Mouse (Mus musculus) liver, embryonic 14.5 days (tissue): ENCODE data around the gene Spef1. TPM values are rescaled to one million over a fixed set of nuclear protein-coding genes. Genes with fewer than 3 reads are reported as not detected.

Experiments used
- ATAC-seq: fragments of 200-750 bp; cut with Nextera tagmentation; 2 replicates; pipeline ENCODE4 v1.8.0; 2017; ENCODE audit warnings: moderate number of reproducible peaks, mild to moderate bottlenecking, moderate library complexity; ENCODE audit not compliant: insufficient read depth
- DNase-seq, 3 experiments: peaks; one replicate each; pipeline ENCODE4 v3.0.0-alpha.2; 2012 to 2013; ENCODE audit warnings: low read depth in 3 of 3, low spot score in 3 of 3
- H3K27ac ChIP-seq: fragments of 300-500 bp; sonication (generic); 2 replicates; pipeline ENCODE4 v1.5.1; 2014; ENCODE audit warnings: moderate library complexity, mild to moderate bottlenecking, control low read depth, inconsistent platforms
- H3K27me3 ChIP-seq: fragments of 300-500 bp; sonication (generic); 2 replicates; pipeline ENCODE4 v1.6.1; 2014; ENCODE audit warnings: mild to moderate bottlenecking, low read length, moderate library complexity; ENCODE audit not compliant: control insufficient read depth, insufficient read depth
- H3K36me3 ChIP-seq: fragments of 300-500 bp; sonication (generic); replicated peaks from 2 replicates; pipeline ENCODE4 v1.6.1; 2014; ENCODE audit warnings: low read depth; ENCODE audit not compliant: control insufficient read depth, insufficient read depth
- H3K4me1 ChIP-seq, 2 experiments: fragments of 200-500 bp in 1 of 2; fragments of 300-500 bp in 1 of 2; sonication (generic) in 1 of 2; replicated peaks; 2 replicates each; pipeline ENCODE4 v1.6.1; 2012 to 2014; ENCODE audit warnings: antibody characterized with exemption in 1 of 2, inconsistent platforms in 1 of 2, low read length in 1 of 2; ENCODE audit not compliant: control insufficient read depth in 2 of 2, insufficient read depth in 2 of 2
- H3K4me2 ChIP-seq: fragments of 300-500 bp; sonication (generic); 2 replicates; pipeline ENCODE4 v1.6.1; 2014; ENCODE audit warnings: low read depth, mild to moderate bottlenecking, control low read depth, moderate library complexity
- H3K4me3 ChIP-seq, 2 experiments: fragments of 200-500 bp in 1 of 2; fragments of 300-500 bp in 1 of 2; sonication (generic) in 1 of 2; 2 replicates each; pipeline ENCODE4 v1.5.1; 2012 to 2014; ENCODE audit warnings: low read depth in 2 of 2, low read length in 2 of 2, mild to moderate bottlenecking in 2 of 2, control low read depth in 1 of 2, inconsistent platforms in 1 of 2, moderate library complexity in 1 of 2; ENCODE audit not compliant: insufficient read depth in 1 of 2
- H3K9ac ChIP-seq: fragments of 300-500 bp; sonication (generic); replicated peaks from 2 replicates; pipeline ENCODE4 v1.6.1; 2014; ENCODE audit warnings: mild to moderate bottlenecking, control low read depth, moderate library complexity
- H3K9me3 ChIP-seq: fragments of 300-500 bp; sonication (generic); 2 replicates; pipeline ENCODE4 v1.6.1; 2016; ENCODE audit warnings: low read length, mixed read lengths; ENCODE audit not compliant: control insufficient read depth
- CTCF ChIP-seq: IDR thresholded peaks from 2 replicates; pipeline ENCODE4 v1.5.1; 2016; ENCODE audit warnings: antibody characterized with exemption, low read depth, control low read depth
- EP300 ChIP-seq: IDR thresholded peaks from 2 replicates; pipeline ENCODE4 v1.6.1; 2016; ENCODE audit warnings: antibody characterized with exemption, low read depth
- WGBS: fragments of 180-500 bp; shearing (Covaris S2); extraction: QIAGEN DNeasy Blood & Tissue Kit; methylation state at CpG from one replicate; pipeline ENCODE4 v1.1.7; 2014; ENCODE audit not compliant: insufficient replicate concordance; 5-methylcytosine and 5-hydroxymethylcytosine counted together
- polyA plus RNA-seq, 2 experiments: library from polyadenylated mRNA; depleted of rRNA in 1 of 2; stranded (reverse) in 1 of 2; unstranded in 1 of 2; fragments of >200 nt; fragmentation: Nextera tagmentation in 1 of 2; extraction: Ambion mirVana in 1 of 2; gene quantifications; 2 replicates each; pipeline versions ENCODE4 v1.2.1 to v1.2.3; 2012 to 2014

Gene Spef1
- polyA plus RNA-seq, 2 experiments, result 1.3 to 2.2 TPM

DNA sequence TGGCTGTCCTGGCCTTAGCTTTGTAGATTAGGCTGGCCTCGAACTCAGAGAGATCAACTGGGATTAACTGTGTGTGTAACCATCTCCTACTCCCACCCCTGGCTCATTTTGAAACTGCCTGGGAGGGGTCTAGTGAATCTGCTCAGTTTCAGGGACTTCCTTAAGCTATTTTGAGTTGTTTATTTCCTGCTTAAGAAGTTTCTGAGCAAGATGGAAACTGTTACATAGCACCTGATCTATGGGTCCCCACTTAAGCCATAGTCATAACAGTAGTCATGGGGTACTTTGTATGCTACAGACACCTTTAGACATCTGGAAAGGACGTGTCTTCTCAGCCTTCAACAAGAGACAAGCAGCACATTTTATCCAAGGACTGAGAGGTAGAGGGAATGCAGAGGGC is 13.6 kb upstream of the Spef1 start:
- no peak overlapping the region for H3K4me2 ChIP-seq
- no peak overlapping the region for H3K9ac ChIP-seq
- WGBS, result 79% methylated on average over 2 of the region's 2 CpGs
- TF ChIP-seq EP300, result no peak
- no peak for TF ChIP-seq CTCF
- H3K36me3 ChIP-seq, result peaks cover 57% of the 10 kb centered on the region
- H3K4me3 ChIP-seq, result no peak overlapping the region
- peaks cover 31 to 32% of the 10 kb centered on the region in 2 experiments for H3K4me1 ChIP-seq
- H3K27ac ChIP-seq, result no peak overlapping the region
- ATAC-seq (no peak), DNase-seq (no peak)
- no peaks in the 10 kb centered on the region for H3K9me3 ChIP-seq
- no peaks in the 10 kb centered on the region for H3K27me3 ChIP-seq

DNA sequence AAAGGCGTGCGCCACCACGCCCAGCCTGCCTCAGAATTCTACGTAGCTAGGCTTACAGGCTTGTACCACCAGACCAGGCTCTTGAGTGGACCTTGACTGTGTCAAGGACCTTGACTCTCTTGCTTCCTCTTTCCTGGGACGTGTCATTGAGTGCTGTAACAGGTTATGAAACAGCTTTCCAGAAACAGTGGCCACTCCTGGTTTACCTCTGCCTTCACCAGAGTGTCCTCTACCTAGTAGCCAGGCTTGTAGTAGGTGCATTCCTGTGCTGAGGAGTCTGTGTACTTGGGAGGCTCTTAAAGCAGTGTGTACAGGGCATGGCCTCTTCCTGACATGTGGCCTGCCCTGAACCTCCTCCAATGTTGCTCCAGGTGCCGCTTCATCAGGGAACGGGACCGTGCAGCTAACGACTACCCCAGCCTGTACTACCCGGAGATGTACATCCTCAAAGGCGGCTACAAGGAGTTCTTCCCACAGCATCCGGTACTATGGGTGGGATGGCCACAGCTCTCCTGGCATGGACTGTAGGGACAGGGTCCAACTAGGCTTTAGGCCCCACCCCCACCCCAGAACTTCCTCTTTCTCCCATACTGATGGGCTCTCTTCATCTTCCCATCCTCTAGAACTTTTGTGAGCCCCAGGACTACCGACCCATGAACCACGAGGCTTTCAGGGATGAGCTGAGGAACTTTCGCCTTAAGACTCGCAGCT is 9.7 kb upstream of the Spef1 start:
- no peak overlapping the region for H3K9ac ChIP-seq
- no peaks in the 10 kb centered on the region for H3K27me3 ChIP-seq
- no peaks in the 10 kb centered on the region for H3K9me3 ChIP-seq
- TF ChIP-seq CTCF (no peak), EP300 (no peak)
- no peak overlapping the region for H3K27ac ChIP-seq
- ATAC-seq (no peak), DNase-seq (no peak)
- no peak overlapping the region for H3K4me2 ChIP-seq
- H3K4me3 ChIP-seq, result no peak overlapping the region
- H3K36me3 ChIP-seq, result peaks cover 89% of the 10 kb centered on the region
- WGBS, result 79% methylated on average over 16 of the region's 16 CpGs
- H3K4me1 ChIP-seq, result no peaks in the 10 kb centered on the region

GRCm38 (mm10) chr2:131191005-131191390 is 3.9 kb upstream of the Spef1 start:
- no peak for DNase-seq
- Histone ChIP-seq H3K36me3 (peaks cover 78% of the 10 kb centered on the region), H3K27me3 (no peaks in the 10 kb centered on the region), H3K4me3 (0 out of 4 replicates have a peak overlapping the region, but pooled peaks of 1 of the 2 experiments have one; percentile 78), H3K27ac (peak overlapping the region; percentile 90), H3K4me1 (peaks cover 23 to 28% of the 10 kb centered on the region in 2 experiments), H3K9me3 (no peaks in the 10 kb centered on the region), H3K9ac (peak overlapping the region; percentile 95), H3K4me2 (peak overlapping the region; percentile 98)
- TF ChIP-seq EP300 (no peak), CTCF (no peak)
- ATAC-seq, result no peak
- WGBS, result 68% methylated on average over 7 of the region's 7 CpGs

GRCm38 (mm10) chr2:131190344-131191004 is 3.4 kb upstream of the Spef1 start:
- Histone ChIP-seq H3K4me3 (peak overlapping the region; percentile 45 to 78), H3K27me3 (no peaks in the 10 kb centered on the region), H3K4me2 (peak overlapping the region; percentile 98), H3K9ac (peak overlapping the region; percentile 95), H3K36me3 (peaks cover 73% of the 10 kb centered on the region), H3K4me1 (peaks cover 27 to 33% of the 10 kb centered on the region in 2 experiments), H3K9me3 (no peaks in the 10 kb centered on the region), H3K27ac (peak overlapping the region; percentile 90)
- no peak for TF ChIP-seq EP300
- no peak for TF ChIP-seq CTCF
- WGBS, result 85% methylated on average over 10 of the region's 10 CpGs
- no peak for ATAC-seq
- no peak for DNase-seq

DNA sequence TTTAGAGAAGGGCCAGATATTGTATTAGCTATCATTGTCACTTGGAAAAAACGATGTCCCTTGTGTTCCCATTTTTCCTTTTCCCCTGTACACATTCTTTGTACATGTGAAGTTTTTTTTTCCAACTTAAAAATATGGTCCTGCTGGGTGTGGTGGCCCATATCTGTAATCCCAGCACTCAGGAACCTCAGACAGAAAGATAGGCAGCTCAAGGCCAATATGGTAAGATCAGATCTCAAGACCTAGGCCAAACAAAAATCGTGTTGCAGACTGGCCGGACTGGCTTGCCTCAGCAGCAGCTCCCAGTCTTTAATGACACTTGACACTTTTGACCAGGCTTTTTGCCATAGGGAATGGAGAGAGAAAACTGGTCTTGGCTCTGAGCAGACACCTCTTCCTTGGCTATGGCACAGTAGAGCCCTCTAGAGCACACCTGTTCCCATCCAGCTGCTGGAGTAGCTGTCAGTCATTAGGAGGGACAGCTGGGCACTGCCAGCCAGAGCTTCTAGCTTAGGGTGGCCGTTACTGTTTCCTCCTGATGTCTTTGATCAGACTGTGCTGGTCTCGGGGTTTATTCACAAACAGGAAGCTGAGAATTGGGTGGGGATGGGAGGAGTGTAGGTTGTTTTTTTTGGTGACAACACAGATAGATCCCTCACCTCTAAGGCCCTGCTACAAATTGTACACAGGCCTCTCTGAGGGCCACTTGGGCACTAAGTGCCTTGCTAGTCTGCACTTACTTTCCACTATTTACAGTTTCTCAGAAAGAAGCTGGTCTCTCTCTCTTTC is 2.6 kb upstream of the Spef1 start:
- H3K36me3 ChIP-seq, result peaks cover 65% of the 10 kb centered on the region
- H3K4me1 ChIP-seq, result peaks cover 27 to 34% of the 10 kb centered on the region in 2 experiments
- H3K4me3 ChIP-seq, result peak overlapping the region; percentile 45 to 78
- ATAC-seq (peak; percentile 40), DNase-seq (peak in 2 of 3 experiments; percentile 64 to 69)
- no peaks in the 10 kb centered on the region for H3K9me3 ChIP-seq
- H3K4me2 ChIP-seq, result peak overlapping the region; percentile 98
- peak overlapping the region; percentile 90 for H3K27ac ChIP-seq
- no peaks in the 10 kb centered on the region for H3K27me3 ChIP-seq
- WGBS, result 18% methylated on average over 5 of the region's 5 CpGs
- peak overlapping the region; percentile 95 for H3K9ac ChIP-seq
- peak; percentile 91 for TF ChIP-seq EP300
- no peak for TF ChIP-seq CTCF
